Mouse (Mus musculus) MEL (cell line): Measurements from ENCODE around the gene Irf1. TPM values are rescaled to one million over a fixed set of nuclear protein-coding genes. Genes with fewer than 3 reads are reported as not detected.

Experiments used
- DNase-seq: peaks from one replicate; pipeline ENCODE4 v3.0.0; 2011; ENCODE audit warnings: low read depth, low spot score
- H3K27ac ChIP-seq: 2 replicates; pipeline ENCODE4 v1.5.1; 2012; ENCODE audit warnings: low read depth, mild to moderate bottlenecking, control low read depth, low read length, moderate library complexity; ENCODE audit not compliant: control insufficient read depth
- H3K27me3 ChIP-seq, 2 experiments: fragments of 150-350 bp in 1 of 2; sonication (generic) in 1 of 2; 2 replicates each; pipeline ENCODE4 v1.6.1; 2012; ENCODE audit warnings: low read length in 2 of 2, mild to moderate bottlenecking in 2 of 2, improper control_type of control experiment in 1 of 2, moderate library complexity in 1 of 2; ENCODE audit not compliant: insufficient read depth in 2 of 2, control insufficient read depth in 1 of 2
- H3K36me3 ChIP-seq, 2 experiments: 2 replicates each; pipeline ENCODE4 v1.6.1; 2012 to 2014; ENCODE audit warnings: low read length in 2 of 2, improper control_type of control experiment in 1 of 2, inconsistent platforms in 1 of 2, mild to moderate bottlenecking in 1 of 2; ENCODE audit not compliant: insufficient read depth in 2 of 2, control insufficient read depth in 1 of 2
- H3K4me1 ChIP-seq, 2 experiments: fragments of 150-350 bp in 1 of 2; sonication (generic) in 1 of 2; 2 replicates each; pipeline ENCODE4 v1.6.1; 2012; ENCODE audit warnings: low read length in 2 of 2, improper control_type of control experiment in 1 of 2, mild to moderate bottlenecking in 1 of 2; ENCODE audit not compliant: insufficient read depth in 2 of 2, control insufficient read depth in 1 of 2
- H3K4me3 ChIP-seq, 2 experiments: fragments of 150-350 bp in 1 of 2; sonication (generic) in 1 of 2; 2 replicates each; pipeline ENCODE4 v1.5.1; 2012; ENCODE audit warnings: low read depth in 2 of 2, low read length in 2 of 2, mild to moderate bottlenecking in 2 of 2, moderate library complexity in 2 of 2, control low read depth in 1 of 2, improper control_type of control experiment in 1 of 2; ENCODE audit not compliant: control insufficient read depth in 1 of 2, insufficient read depth in 1 of 2
- H3K79me2 ChIP-seq: 2 replicates; pipeline ENCODE4 v1.6.1; 2012; ENCODE audit warnings: mild to moderate bottlenecking, low read length, moderate library complexity; ENCODE audit not compliant: control insufficient read depth, poor library complexity, insufficient read depth
- H3K9ac ChIP-seq: 2 replicates; pipeline ENCODE4 v1.6.1; 2012; ENCODE audit warnings: low read depth, mild to moderate bottlenecking, control low read depth, low read length, moderate library complexity; ENCODE audit not compliant: control insufficient read depth, poor library complexity, severe bottlenecking
- H3K9me3 ChIP-seq: fragments of 150-350 bp; sonication (generic); replicated peaks from 2 replicates; pipeline ENCODE4 v1.6.1; 2012; ENCODE audit warnings: mild to moderate bottlenecking, low read length, improper control_type of control experiment, moderate library complexity; ENCODE audit not compliant: insufficient read depth
- CHD1 ChIP-seq: IDR thresholded peaks from 2 replicates; pipeline ENCODE4 v1.6.1; 2012; ENCODE audit warnings: low read depth, mild to moderate bottlenecking, inconsistent platforms, low read length, improper control_type of control experiment
- CHD2 ChIP-seq: IDR thresholded peaks from 2 replicates; pipeline ENCODE4 v1.6.1; 2011; ENCODE audit warnings: low read length, improper control_type of control experiment
- CTCF ChIP-seq, 3 experiments: IDR thresholded peaks in 2 of 3; conservative IDR thresholded peaks in 1 of 3; 2 replicates each; pipeline ENCODE4 v1.5.1; 2011 to 2012; ENCODE audit warnings: low read length in 3 of 3, low read depth in 2 of 3, mild to moderate bottlenecking in 2 of 3, improper control_type of control experiment in 1 of 3, inconsistent platforms in 1 of 3, mixed read lengths in 1 of 3, moderate library complexity in 1 of 3; ENCODE audit not compliant: control insufficient read depth in 1 of 3, insufficient read depth in 1 of 3, poor library complexity in 1 of 3, severe bottlenecking in 1 of 3
- E2F4 ChIP-seq: IDR thresholded peaks from 2 replicates; pipeline ENCODE4 v1.6.1; 2011; ENCODE audit warnings: low read depth, low read length, improper control_type of control experiment, borderline replicate concordance
- EP300 ChIP-seq, 2 experiments: IDR thresholded peaks; 2 replicates each; pipeline ENCODE4 v1.6.1; 2011; ENCODE audit warnings: improper control_type of control experiment in 2 of 2, low read length in 2 of 2, low read depth in 1 of 2, mild to moderate bottlenecking in 1 of 2
- ETS1 ChIP-seq: IDR thresholded peaks from 2 replicates; pipeline ENCODE4 v1.6.1; 2012; ENCODE audit warnings: low read depth, mild to moderate bottlenecking, inconsistent platforms, low read length, improper control_type of control experiment, moderate library complexity
- GATA1 ChIP-seq: IDR thresholded peaks from 2 replicates; pipeline ENCODE4 v1.6.1; 2011; ENCODE audit warnings: low read depth, low read length, improper control_type of control experiment
- HCFC1 ChIP-seq: IDR thresholded peaks from 2 replicates; pipeline ENCODE4 v1.6.1; 2012; ENCODE audit warnings: low read depth, mild to moderate bottlenecking, inconsistent platforms, low read length, improper control_type of control experiment, moderate library complexity
- KAT2A ChIP-seq: conservative IDR thresholded peaks from 2 replicates; pipeline ENCODE4 v1.6.1; 2012; ENCODE audit warnings: low read depth, low read length, improper control_type of control experiment, inconsistent platforms
- MAFK ChIP-seq: IDR thresholded peaks from 2 replicates; pipeline ENCODE4 v1.6.1; 2011; ENCODE audit warnings: low read depth, mild to moderate bottlenecking, low read length, improper control_type of control experiment, borderline replicate concordance
- MAX ChIP-seq: IDR thresholded peaks from 2 replicates; pipeline ENCODE4 v1.6.1; 2011; ENCODE audit warnings: low read length, improper control_type of control experiment
- MAZ ChIP-seq: IDR thresholded peaks from 2 replicates; pipeline ENCODE4 v1.6.1; 2012; ENCODE audit warnings: low read depth, mild to moderate bottlenecking, inconsistent platforms, low read length, improper control_type of control experiment
- MEF2A ChIP-seq: IDR thresholded peaks from 2 replicates; pipeline ENCODE4 v1.6.1; 2014; ENCODE audit warnings: low read depth, mild to moderate bottlenecking, inconsistent platforms, low read length, improper control_type of control experiment; ENCODE audit not compliant: poor library complexity, insufficient replicate concordance, severe bottlenecking; ENCODE audit errors: extremely low read depth
- MXI1 ChIP-seq: IDR thresholded peaks from 2 replicates; pipeline ENCODE4 v1.6.1; 2011; ENCODE audit warnings: mild to moderate bottlenecking, low read depth, low read length, improper control_type of control experiment
- MYC ChIP-seq: IDR thresholded peaks from 2 replicates; pipeline ENCODE4 v1.6.1; 2011; ENCODE audit warnings: low read depth, mild to moderate bottlenecking, low read length, improper control_type of control experiment, moderate library complexity
- NRF1 ChIP-seq: IDR thresholded peaks from 2 replicates; pipeline ENCODE4 v1.6.1; 2014; ENCODE audit warnings: low read depth, mild to moderate bottlenecking, inconsistent platforms, low read length, improper control_type of control experiment, moderate library complexity; ENCODE audit not compliant: poor library complexity, insufficient read depth, severe bottlenecking
- POLR2AphosphoS5 ChIP-seq: IDR thresholded peaks from 2 replicates; pipeline ENCODE4 v1.6.1; 2012; ENCODE audit warnings: low read depth, borderline replicate concordance, mild to moderate bottlenecking, inconsistent platforms, low read length, moderate library complexity, mixed read lengths
- SIN3A ChIP-seq: IDR thresholded peaks from 2 replicates; pipeline ENCODE4 v1.6.1; 2012; ENCODE audit warnings: low read length, improper control_type of control experiment, inconsistent platforms
- TAL1 ChIP-seq: IDR thresholded peaks from 2 replicates; pipeline ENCODE4 v1.6.1; 2012; ENCODE audit warnings: mild to moderate bottlenecking, inconsistent platforms, low read length, moderate library complexity, mixed read lengths
- TCF12 ChIP-seq: IDR thresholded peaks from 2 replicates; pipeline ENCODE4 v1.6.1; 2014; ENCODE audit warnings: low read depth, mild to moderate bottlenecking, inconsistent platforms, low read length, improper control_type of control experiment, moderate library complexity
- USF1 ChIP-seq: IDR thresholded peaks from 2 replicates; pipeline ENCODE4 v1.6.1; 2014; ENCODE audit warnings: low read depth, mild to moderate bottlenecking, inconsistent platforms, low read length, improper control_type of control experiment, moderate library complexity
- USF2 ChIP-seq, 2 experiments: IDR thresholded peaks; 2 replicates each; pipeline ENCODE4 v1.6.1; 2011 to 2012; ENCODE audit warnings: improper control_type of control experiment in 2 of 2, low read length in 2 of 2, borderline replicate concordance in 1 of 2, inconsistent platforms in 1 of 2, low read depth in 1 of 2, mild to moderate bottlenecking in 1 of 2; ENCODE audit not compliant: insufficient read depth in 1 of 2
- ZC3H11A ChIP-seq: IDR thresholded peaks from 2 replicates; pipeline ENCODE4 v1.6.1; 2012; ENCODE audit warnings: low read depth, mild to moderate bottlenecking, inconsistent platforms, low read length, improper control_type of control experiment
- ZKSCAN1 ChIP-seq: IDR thresholded peaks from 2 replicates; pipeline ENCODE4 v1.6.1; 2012; ENCODE audit warnings: low read depth, mild to moderate bottlenecking, inconsistent platforms, low read length, improper control_type of control experiment, moderate library complexity
- ZMIZ1 ChIP-seq: IDR thresholded peaks from 2 replicates; pipeline ENCODE4 v1.6.1; 2012; ENCODE audit warnings: low read depth, mild to moderate bottlenecking, inconsistent platforms, low read length, improper control_type of control experiment, moderate library complexity
- ZNF384 ChIP-seq: IDR thresholded peaks from 2 replicates; pipeline ENCODE4 v1.6.1; 2012; ENCODE audit warnings: low read depth, mild to moderate bottlenecking, inconsistent platforms, low read length, improper control_type of control experiment
- polyA plus RNA-seq, 2 experiments: library from polyadenylated mRNA; stranded (reverse) in 1 of 2; unstranded in 1 of 2; fragments of >175 nt in 1 of 2; fragments of >200 nt in 1 of 2; gene quantifications; 2 replicates each; pipeline versions ENCODE4 v1.2.1 to v1.2.4; 2012; ENCODE audit warnings: low replicate concordance in 2 of 2, low read depth in 1 of 2; ENCODE audit not compliant: insufficient read length in 2 of 2, insufficient read depth in 1 of 2, missing spikeins in 1 of 2
- total RNA-seq: library from RNA; depleted of rRNA; stranded (reverse); fragments of 300-350 nt; gene quantifications from 2 replicates; pipeline ENCODE4 v1.2.3, GENCODE M21; 2012

Irf1 gene
- total and polyA plus RNA-seq, 3 experiments = 0.73 to 1.9 TPM; not detected in 1

DNA sequence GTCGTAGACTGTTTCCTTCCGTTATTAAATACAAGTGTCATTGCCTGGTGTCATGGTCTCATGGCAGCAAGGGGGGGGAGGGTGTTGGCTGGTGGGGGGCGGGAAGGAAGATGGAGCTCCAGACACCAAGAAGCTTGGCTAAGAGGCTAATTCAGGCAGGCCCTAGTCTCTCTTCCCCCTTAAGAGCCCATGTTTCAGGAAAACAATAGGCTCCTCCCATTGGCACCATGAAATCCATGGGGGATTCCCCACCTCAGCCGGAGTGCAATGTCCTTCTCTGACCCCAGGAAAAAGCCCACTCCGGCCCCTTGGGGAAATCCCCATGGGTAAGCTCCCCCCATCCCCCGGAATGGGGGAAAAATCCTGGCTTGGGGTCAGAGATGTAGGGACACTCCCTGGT lies 49.0 kb downstream of the Irf1 start:
- Histone ChIP-seq H3K27me3 (peaks cover 0 to 4% of the 10 kb centered on the region in 2 experiments; a peak in 2 of 4 replicates), H3K27ac (no peak overlapping the region), H3K9ac (no peak overlapping the region), H3K4me3 (no peak overlapping the region), H3K36me3 (no peaks in the 10 kb centered on the region), H3K4me1 (peaks cover 0 to 4% of the 10 kb centered on the region in 2 experiments; a peak in 1 of 4 replicates), H3K79me2 (no peaks in the 10 kb centered on the region), H3K9me3 (no peaks in the 10 kb centered on the region)
- no peak for DNase-seq
- TF ChIP-seq ZC3H11A (no peak), MAFK (no peak), MAZ (no peak), E2F4 (no peak), KAT2A (no peak), ZKSCAN1 (no peak), MYC (no peak), MAX (no peak), ZNF384 (no peak), TAL1 (no peak), CHD2 (no peak), CTCF (IDR thresholded peaks at IDR 0.05 in 2 of 3, conservative IDR thresholded peaks at IDR 0.05 in 1 of 3; ENCODE audit: control insufficient read depth in 1 of 3, insufficient read depth in 1 of 3, low read depth in 2 of 3, low read length in 3 of 3, poor library complexity in 1 of 3, severe bottlenecking in 1 of 3) (no peak), EP300 (IDR thresholded peaks at IDR 0.05; ENCODE audit: low read depth in 1 of 2, low read length in 2 of 2) (no peak), MXI1 (no peak), GATA1 (no peak), HCFC1 (no peak), CHD1 (no peak)

DNA sequence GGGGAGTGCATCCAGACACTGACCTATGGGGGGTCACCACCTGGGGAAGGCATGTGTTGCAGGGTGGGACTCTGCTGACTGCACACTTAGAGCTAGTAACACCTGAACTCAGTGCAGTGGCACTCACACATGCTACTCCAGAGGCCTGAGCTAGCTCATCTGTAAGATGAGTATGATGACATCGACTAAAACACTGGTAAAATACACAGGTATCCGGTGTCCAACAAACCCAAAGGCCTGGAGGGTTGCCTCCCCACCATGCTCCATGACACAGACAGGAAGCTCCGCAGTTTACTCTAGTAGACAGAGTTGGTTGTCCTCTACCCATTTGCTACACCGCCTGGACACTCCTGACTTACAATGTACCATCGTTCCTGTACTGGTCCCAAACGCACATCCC lies 49.7 kb downstream of the Irf1 start:
- Histone ChIP-seq H3K9me3 (no peaks in the 10 kb centered on the region), H3K79me2 (no peaks in the 10 kb centered on the region), H3K27ac (no peak overlapping the region), H3K9ac (no peak overlapping the region), H3K4me3 (no peak overlapping the region), H3K36me3 (no peaks in the 10 kb centered on the region), H3K27me3 (no peaks in the 10 kb centered on the region; a peak in 1 of 4 replicates), H3K4me1 (peaks cover 0 to 4% of the 10 kb centered on the region in 2 experiments; a peak in 1 of 4 replicates)
- DNase-seq = no peak
- TF ChIP-seq MXI1 (no peak), ETS1 (no peak), TCF12 (no peak), MAZ (no peak), SIN3A (no peak), USF2 (IDR thresholded peaks at IDR 0.05; ENCODE audit: borderline replicate concordance in 1 of 2, insufficient read depth in 1 of 2, low read depth in 1 of 2, low read length in 2 of 2) (no peak), EP300 (IDR thresholded peaks at IDR 0.05; ENCODE audit: low read depth in 1 of 2, low read length in 2 of 2) (no peak), USF1 (no peak), NRF1 (no peak), ZMIZ1 (no peak), MEF2A (no peak), CHD2 (no peak), MAFK (no peak), POLR2AphosphoS5 (no peak), KAT2A (no peak), E2F4 (no peak), TAL1 (no peak)
